Mouse (Mus musculus) CD4-positive helper T cell, adult 2 months (primary cell): Measurements from ENCODE around the gene Spata16.
"Not testable (repeated sequence)": the region's sequence is repeated elsewhere in the genome, so short reads cannot be mapped to it uniquely, and the experiment has no call there.

Source experiments
- DNase-seq: peaks from one replicate; pipeline ENCODE4 v3.0.0-alpha.2; 2012; ENCODE audit warnings: low read depth, missing footprints, low spot score

The Spata16 gene

DNA sequence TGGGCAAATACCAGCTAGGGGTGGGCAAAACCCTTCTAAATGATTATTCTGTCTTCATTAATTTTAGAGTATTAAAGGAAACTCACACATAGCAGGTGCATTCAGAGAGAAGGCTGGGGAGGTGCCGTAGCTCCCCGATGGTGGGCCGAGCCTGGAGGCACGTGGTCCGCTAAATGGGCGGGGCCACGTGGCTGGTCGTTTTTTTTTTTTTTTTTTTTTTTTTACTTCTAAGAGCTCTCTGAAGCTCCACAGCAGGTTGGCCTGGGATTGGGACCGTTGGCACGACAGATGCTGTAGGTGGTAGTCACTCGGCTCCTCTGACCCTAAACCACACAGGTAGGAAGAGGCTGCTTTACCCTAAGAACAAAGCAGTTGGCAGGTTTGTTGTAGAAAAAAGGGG lies at the start of gene Spata16:
Gene Spata16, plus strand, starts transcription at position 219 of the 400 bp plus-strand sequence.
- no peak for DNase-seq

- DNase-seq: no peak
These were observed 32.6 kb upstream of the Spata16 start for GRCm38 (mm10) chr3:26604861-26605260.

DNA sequence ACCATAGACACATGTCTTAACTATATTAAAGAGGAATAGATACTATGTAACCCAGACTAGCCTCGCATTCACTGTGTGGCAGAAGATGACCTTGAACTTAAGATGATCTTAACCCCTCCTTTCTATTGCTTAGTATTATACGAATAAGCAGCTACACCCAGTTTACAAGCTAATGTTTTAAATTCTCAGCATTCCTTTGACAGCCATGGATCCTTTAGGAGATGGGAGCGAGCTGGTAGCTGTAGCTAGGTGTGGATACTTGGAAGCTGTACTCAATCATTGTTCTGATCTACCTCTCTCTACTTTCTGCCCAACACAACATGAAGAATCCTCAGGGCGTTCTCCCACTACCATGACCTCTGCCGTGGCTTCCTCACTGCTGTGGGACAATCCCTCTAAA lies 28.9 kb upstream of the Spata16 start:
- DNase-seq: no peak

DNA sequence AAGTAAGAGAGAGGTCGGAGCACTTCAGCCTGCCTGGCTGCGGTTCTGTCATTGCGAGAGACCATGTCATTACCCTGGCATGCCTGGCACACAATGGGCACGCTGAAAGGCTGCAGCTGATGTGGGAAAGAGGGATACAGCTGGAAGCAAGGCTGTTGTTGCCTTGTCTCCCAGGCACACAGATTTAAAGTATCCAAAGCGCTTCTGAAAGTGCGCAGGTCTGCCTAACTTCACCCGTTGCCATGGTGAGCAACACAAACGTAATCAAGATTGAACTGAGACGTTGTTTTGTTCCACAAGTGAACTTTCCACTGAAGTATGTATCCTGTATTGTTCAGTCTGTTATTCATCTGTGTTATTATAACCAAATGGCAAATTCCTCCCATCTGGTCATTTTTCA lies 1.8 kb downstream of the Spata16 start:
- DNase-seq: no peak

- no peak for DNase-seq
These were observed 2.4 kb downstream of the Spata16 start for GRCm38 (mm10) chr3:26639851-26640250.

- no peak for DNase-seq
These were observed 3.1 kb downstream of the Spata16 start for GRCm38 (mm10) chr3:26640321-26641075.

DNA sequence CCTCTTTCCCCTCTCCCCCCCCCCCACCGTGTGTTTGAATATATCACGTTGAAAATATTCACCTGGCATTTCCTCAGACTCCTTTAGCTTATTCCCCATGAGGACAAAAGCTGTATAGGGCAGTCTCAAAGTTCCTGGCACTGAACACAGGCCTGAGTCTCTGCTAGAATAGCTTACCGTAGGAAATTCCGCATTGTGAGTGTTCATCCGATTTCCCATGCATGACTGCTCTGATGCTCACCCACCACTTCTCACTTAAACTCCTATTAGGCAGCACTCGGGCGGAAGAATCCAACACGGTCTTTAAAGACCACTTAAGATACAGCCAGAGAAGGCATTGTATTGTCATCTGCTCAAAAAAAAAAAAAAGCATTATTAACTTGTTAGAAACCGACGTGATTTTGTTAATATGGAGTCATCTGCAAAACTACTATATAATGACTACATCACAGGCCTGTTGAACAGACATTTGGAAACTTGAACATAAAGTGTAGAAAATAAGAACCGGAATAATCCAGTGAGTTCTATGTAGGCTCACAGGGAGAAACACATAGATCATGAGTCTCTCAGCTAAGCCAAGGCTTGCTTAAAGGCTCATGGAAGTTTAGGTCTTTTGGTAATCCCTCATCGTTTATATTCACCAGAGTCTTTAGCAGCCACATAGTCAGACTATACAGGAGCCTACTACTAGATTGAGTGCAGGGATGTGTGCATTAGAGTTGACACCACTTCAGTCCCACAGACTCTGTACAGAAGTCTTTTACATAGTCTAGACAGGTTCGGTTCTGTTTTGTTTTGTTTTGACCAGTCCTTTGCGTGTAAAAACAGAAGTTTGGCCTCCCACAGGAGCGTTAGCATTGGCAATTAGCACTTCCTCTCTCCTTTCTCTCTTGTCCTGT lies 4.2 kb downstream of the Spata16 start:
- DNase-seq: no peak

- DNase-seq: no peak
These were observed 6.7 kb downstream of the Spata16 start for GRCm38 (mm10) chr3:26644136-26644535.

GRCm38 (mm10) chr3:26646834-26647233 lies 9.4 kb downstream of the Spata16 start:
- no peak for DNase-seq

GRCm38 (mm10) chr3:26685832-26686231 lies 48.4 kb downstream of the Spata16 start:
- no peak for DNase-seq

- not testable (repeated sequence) for DNase-seq
These were observed 72.1 kb downstream of the Spata16 start for GRCm38 (mm10) chr3:26709492-26709891.

DNA sequence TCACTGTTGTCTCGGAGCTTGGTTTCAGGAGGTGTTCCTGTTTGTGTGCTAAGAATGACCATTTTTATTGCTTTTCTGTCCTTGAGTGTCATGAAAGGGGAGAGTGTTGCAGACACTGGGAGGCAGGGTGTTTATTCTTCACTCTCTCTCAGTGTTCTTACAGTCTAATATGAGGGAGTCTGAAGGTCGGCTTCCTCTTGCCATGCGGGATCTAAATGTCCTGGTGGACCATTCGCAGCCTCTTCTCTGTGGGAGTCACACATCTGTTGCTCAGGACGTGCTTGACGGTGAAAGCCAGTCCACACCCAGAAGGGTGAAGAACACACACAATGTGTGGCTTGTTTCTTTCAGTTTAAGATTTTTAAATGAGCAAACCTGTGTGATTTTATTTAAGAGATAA lies 90.1 kb downstream of the Spata16 start:
- DNase-seq: no peak

GRCm38 (mm10) chr3:26750492-26750891 lies 113.1 kb downstream of the Spata16 start:
- DNase-seq: no peak

DNA sequence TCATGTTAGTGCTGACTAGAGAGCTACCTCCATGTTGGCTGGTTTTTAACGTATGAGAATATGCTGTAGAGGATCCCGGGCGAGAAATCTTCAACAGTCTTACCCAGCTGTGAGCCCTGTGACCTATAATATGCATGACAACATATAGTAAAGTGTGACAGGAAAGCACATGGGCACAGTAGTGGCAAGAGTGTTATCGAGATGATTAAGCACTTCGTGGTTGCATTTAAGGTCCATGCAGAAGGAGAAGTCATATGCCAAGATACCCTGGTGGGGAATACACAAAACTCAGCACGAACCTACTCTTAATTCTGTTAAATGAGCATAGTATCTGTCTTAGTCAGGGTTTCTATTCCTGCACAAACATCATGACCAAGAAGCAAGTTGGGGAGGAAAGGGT lies 115.0 kb downstream of the Spata16 start:
- no peak for DNase-seq

DNA sequence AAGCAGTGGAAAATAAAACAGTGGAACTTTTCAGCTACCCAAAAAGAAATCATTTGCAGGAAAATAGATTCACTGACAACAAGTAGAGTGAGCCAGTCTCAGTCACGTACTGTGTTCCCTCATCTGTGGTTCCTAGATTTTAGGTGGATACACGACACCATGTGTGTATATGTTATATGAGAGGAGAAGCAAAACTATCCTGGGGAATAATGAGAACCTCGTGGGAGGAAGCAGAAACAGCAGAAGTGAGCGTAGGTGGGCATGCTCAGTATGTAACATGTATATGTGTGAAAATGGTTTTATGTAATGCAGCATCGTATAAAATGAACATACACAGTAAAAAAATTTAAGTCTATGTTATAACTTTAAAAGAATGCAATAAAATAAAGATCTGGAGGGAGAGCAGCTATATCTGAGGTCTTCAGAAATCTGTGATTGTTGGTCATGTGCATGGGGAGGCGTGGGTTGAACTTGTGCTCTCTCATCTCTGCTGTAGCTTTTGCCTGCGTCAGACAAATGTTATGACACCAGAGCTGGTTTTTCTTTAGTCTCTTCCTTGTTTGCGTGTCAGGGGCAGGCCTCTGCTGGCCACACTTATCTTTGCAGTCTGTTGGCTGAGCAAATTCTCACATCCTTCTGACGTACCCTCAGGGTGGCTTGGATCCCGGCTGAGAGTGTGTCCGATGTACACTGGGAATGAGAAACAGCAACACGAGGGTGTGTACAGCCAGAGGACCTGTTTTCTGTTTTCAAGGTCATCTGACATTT lies 156.1 kb downstream of the Spata16 start:
- DNase-seq: no peak

GRCm38 (mm10) chr3:26795851-26796538 lies 158.6 kb downstream of the Spata16 start:
- DNase-seq: no peak

DNA sequence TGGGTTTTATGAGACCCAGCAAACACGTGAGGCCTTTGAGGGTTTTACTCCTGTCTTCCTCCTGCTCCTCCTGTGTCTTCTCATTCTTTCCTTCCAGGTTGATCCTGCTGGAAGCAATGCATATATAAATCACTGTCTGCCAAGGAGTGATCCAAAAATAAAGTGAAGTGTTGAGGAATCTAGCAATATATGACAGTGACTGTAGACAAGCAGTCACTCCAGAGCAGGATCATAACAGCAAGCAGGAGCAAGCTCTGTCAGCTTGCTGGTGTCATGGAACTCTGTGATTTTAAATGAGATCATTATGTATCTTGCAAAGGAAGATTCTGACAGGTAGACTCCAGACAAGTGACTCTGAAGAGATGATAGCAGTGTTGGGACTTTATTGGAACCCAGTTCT lies 159.5 kb downstream of the Spata16 start:
- no peak for DNase-seq

DNA sequence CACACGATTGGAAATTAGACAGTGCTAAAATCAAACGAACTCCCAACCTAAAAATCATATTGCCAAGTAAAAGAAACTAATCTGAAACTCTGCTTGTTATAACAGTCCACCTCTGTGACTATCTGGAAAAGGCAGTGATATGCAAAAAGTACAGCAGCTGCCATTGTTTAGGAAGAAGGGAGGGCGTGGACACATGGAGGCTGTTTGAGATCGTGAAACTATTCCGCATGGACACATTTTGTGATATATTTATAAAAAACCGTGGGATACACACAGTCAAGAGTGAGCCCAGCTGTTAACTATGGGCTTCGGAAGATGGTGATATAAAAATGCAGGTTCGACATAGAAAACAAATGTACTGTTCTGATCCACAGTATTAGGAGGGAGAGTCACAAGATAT lies 176.9 kb downstream of the Spata16 start:
- no peak for DNase-seq

- DNase-seq: no peak
These were observed 178.3 kb downstream of the Spata16 start for GRCm38 (mm10) chr3:26815764-26816163.

- no peak for DNase-seq
These were observed 182.0 kb downstream of the Spata16 start for GRCm38 (mm10) chr3:26819398-26819797.
